Mouse (Mus musculus) R1 (cell line): ENCODE results near the gene Cldn13.
A peak's percentile ranks its signal among the peaks of the same experiment; 100 is the strongest.

Experiments
- DNase-seq: peaks from one replicate; pipeline ENCODE4 v3.0.0-alpha.2; 2018; ENCODE audit warnings: low read depth, low spot score

The Cldn13 gene

GRCm38 (mm10) chr5:134933686-134934085, 18.4 kb upstream of the Cldn13 start:
- DNase-seq = peak; percentile 92

- DNase-seq = no peak
Observed at GRCm38 (mm10) chr5:134933281-134933680, 18.0 kb upstream of the Cldn13 start.

GRCm38 (mm10) chr5:134932903-134933276, 17.6 kb upstream of the Cldn13 start:
- peak; percentile 97 for DNase-seq

- peak; percentile 97 for DNase-seq
Observed at GRCm38 (mm10) chr5:134932179-134932902, 17.0 kb upstream of the Cldn13 start, which contains the start of gene Mettl27. TSS of gene Mettl27 (plus strand) at chr5:134932368.

- DNase-seq = no peak
Observed at GRCm38 (mm10) chr5:134929988-134930387, 14.7 kb upstream of the Cldn13 start.

GRCm38 (mm10) chr5:134926726-134927125, 11.4 kb upstream of the Cldn13 start:
- DNase-seq = peak; percentile 95

- no peak for DNase-seq
Observed at GRCm38 (mm10) chr5:134923141-134923540, 7.8 kb upstream of the Cldn13 start.

GRCm38 (mm10) chr5:134921106-134921505, 5.8 kb upstream of the Cldn13 start:
- no peak for DNase-seq

GRCm38 (mm10) chr5:134920106-134920687, 4.9 kb upstream of the Cldn13 start:
- no peak for DNase-seq

- DNase-seq = no peak
Observed at GRCm38 (mm10) chr5:134919097-134919496, 3.8 kb upstream of the Cldn13 start.

GRCm38 (mm10) chr5:134918071-134918832, 2.9 kb upstream of the Cldn13 start:
- peak; percentile 98 for DNase-seq

- DNase-seq = no peak
Observed at GRCm38 (mm10) chr5:134914510-134914909, 816 bp downstream of the Cldn13 start.

- no peak for DNase-seq
Observed at GRCm38 (mm10) chr5:134913753-134914152, 1.6 kb downstream of the Cldn13 start.

- no peak for DNase-seq
Observed at GRCm38 (mm10) chr5:134913352-134913751, 2.0 kb downstream of the Cldn13 start.

GRCm38 (mm10) chr5:134911901-134912300, 3.4 kb downstream of the Cldn13 start:
- no peak for DNase-seq

GRCm38 (mm10) chr5:134907135-134907534, 8.2 kb downstream of the Cldn13 start:
- DNase-seq = peak; percentile 95

- no peak for DNase-seq
Observed at GRCm38 (mm10) chr5:134906633-134907032, 8.7 kb downstream of the Cldn13 start, which contains the start of gene Tmem270. TSS of gene Tmem270 (minus strand) at chr5:134906733.

- no peak for DNase-seq
Observed at GRCm38 (mm10) chr5:134901644-134902027, 13.7 kb downstream of the Cldn13 start.

- peak; percentile 67 for DNase-seq
Observed at GRCm38 (mm10) chr5:134901012-134901643, 14.2 kb downstream of the Cldn13 start.

GRCm38 (mm10) chr5:134897596-134897995, 17.7 kb downstream of the Cldn13 start:
- no peak for DNase-seq

- DNase-seq = no peak
Observed at GRCm38 (mm10) chr5:134896965-134897364, 18.4 kb downstream of the Cldn13 start.

- no peak for DNase-seq
Observed at GRCm38 (mm10) chr5:134895291-134895690, 20.0 kb downstream of the Cldn13 start.
